Mouse (Mus musculus) hematopoietic stem cell, adult 5-6 weeks (primary cell): ENCODE results near the gene Fbxw11. TPM values are rescaled to one million over a fixed set of nuclear protein-coding genes. Genes with fewer than 3 reads are reported as not detected.
"Not testable (repeated sequence)": the region's sequence is repeated elsewhere in the genome, so short reads cannot be mapped to it uniquely, and the experiment has no call there.

Experiments
- ATAC-seq, 2 experiments: fragments of 125-278 bp in 1 of 2; replicated peaks in 1 of 2; 2 replicates each; pipeline ENCODE4 v1.8.0; 2016 to 2017; ENCODE audit warnings: inconsistent platforms in 2 of 2, mild to moderate bottlenecking in 2 of 2, moderate number of reproducible peaks in 2 of 2, low read depth in 1 of 2, moderate TSS enrichment in 1 of 2; ENCODE audit not compliant: low FRiP score in 2 of 2, poor library complexity in 2 of 2, severe bottlenecking in 2 of 2, insufficient read depth in 1 of 2, low TSS enrichment in 1 of 2
- total RNA-seq: library from RNA; stranded (forward); fragments of 172-1452, 232-1000 nt; gene quantifications from 2 replicates; pipeline ENCODE4 v1.2.3, GENCODE M21; 2017

Gene Fbxw11
- total RNA-seq, 1 experiment from 2014 or later = 57.7 TPM

DNA sequence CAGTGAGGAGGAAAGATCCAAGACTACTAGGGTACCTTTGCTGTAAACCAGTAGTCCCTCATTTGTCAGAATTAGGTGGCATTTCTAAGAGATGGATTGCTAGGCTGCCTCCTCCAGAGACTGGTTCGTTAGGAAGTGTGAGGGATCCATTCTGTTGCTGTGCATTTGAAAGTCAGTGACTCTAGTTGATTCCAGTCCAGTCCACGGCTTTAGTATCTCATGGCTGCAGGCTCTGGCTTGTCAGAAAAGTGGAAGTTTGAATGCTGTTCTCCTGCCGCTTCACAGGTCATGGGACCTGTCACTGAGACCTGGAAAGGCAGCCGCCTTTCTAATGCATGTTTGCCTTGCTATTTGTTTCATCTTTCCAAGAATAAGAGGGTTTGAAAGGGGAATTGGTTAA lies 74.4 kb downstream of the Fbxw11 start:
- ATAC-seq = no peak

DNA sequence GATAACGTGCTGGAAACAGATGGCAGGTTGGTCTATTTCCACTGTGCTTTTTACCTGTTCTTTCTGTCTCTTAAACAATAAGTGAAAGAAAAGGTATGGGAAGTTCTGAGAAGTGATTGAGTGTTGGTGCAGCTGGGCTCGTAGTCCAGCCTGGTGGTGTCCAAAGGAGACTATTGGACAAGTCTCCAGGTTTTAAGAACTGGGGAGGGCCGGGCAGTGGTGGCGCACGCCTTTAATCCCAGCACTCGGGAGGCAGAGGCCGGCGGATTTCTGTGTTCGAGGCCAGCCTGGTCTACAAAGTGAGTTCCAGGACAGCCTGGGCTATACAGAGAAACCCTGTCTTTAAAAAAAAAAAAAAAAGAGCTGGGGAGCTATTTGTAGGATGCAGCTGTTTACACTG lies 75.2 kb downstream of the Fbxw11 start:
- not testable (repeated sequence) for ATAC-seq

DNA sequence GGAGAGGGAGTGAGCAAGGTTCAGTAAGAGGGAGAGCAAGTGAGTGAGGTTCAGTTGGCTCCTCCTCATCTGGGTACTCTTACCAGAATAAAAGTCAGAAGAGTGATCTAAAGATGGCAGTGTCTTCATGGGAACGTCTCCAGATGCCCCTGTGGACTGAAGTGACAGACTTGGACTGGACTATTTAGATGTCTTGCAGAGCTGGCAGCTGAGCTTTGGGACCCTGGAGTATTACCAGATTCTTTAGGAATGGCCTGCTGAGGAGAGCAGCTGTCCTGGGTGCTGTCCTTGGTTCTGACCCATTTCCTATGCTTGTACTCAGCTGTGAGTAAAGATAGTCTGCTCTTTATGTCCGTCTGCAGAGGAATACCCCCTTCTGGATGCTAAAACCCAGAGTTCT lies 75.8 kb downstream of the Fbxw11 start:
- ATAC-seq = no peak

DNA sequence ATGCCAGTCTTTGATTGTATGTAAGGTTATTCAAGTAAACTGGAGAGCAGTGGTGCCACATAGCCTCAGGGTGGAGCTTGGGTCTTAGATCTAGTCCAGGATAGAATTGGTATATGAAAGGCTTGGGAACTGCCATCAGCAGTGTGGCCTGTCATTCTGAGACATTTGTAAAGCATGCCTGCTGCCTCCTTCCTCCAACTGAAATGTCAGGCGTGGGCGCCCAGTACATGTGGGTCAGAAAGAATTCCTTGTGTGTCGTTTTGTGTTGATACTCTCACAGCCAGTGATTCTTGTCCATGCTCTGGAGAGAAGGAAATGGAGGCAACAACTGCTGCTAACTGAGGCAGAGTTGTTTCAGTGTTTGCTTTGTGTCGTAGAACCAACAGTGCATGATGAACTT lies 76.5 kb downstream of the Fbxw11 start:
- no peak for ATAC-seq

DNA sequence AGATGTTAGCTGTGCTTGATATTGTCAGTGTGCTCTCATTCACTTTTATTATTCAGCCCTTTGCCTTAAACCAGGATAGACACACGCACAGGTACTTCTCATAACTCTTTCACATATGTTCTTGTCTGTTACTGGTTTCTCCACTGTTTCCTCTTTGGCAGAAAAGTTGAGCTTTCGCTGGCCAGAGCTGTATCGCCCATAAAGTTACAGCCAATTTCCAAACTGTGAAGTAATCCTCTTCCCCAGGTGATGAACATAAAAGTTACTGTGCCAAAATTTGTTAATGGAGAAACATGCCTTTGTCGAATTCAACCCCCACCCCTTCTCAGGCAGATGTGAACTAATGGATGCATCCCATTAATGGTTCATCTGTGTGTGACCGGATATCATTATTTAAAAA lies 80.1 kb downstream of the Fbxw11 start:
- ATAC-seq = no peak

DNA sequence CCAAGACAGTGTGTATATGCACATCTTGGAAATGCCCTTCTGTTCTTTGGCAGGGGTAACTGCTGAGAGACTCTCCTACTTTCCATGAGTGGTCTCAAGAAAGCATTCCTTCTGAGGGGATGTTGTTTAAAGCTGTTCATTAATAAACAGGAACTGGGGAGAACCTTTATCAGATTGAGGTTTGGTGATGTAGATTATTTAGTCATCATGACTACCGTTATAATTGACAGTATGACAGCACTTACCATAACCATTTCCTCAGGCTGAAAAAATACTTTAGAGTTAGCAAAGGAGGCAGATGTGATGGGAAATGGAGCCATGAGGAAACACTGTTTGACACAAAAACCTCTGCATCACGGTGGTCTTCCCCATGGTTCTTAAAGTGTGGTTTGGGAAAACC lies 80.8 kb downstream of the Fbxw11 start:
- ATAC-seq = peak; percentile 17 to 37; a peak in 2 of 4 replicates

DNA sequence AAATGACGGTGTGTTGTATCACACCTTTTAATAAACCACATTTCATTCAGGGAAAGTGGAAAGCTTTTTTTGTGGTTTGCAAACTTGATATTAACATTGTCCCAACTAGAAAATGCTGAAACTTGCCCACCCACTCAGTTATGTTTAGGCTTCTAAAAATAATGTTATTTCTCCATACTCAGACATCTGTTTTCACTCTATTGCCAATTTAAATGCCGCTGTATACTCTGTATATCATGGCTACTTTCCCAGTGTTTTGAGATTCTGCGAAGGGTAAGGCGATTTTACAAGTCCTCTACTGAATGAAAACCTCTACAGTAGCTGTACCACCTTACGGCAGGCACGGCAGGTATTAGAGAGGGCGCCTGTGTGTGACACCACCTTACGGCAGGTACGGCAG lies 82.6 kb downstream of the Fbxw11 start:
- ATAC-seq = no peak

DNA sequence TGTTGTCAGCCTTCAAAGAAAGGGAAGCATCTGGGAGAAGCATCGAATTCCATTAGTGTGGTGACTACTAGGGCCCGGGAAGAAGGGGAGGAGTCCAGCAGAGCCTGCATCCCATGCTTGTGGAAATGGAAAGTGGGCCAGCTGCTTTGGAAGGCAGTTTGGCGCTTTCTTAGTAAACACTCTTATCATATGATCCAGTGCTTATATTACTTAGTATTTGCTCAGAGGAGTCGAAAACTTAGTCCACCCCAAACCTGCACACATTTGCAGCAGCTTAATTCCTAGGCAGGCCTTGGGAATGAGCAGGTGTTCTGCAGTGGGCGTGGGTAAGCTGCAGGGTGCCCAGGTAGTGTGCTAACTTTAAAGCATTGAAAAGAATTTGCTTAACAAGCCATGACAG lies 89.9 kb downstream of the Fbxw11 start:
- ATAC-seq = no peak

DNA sequence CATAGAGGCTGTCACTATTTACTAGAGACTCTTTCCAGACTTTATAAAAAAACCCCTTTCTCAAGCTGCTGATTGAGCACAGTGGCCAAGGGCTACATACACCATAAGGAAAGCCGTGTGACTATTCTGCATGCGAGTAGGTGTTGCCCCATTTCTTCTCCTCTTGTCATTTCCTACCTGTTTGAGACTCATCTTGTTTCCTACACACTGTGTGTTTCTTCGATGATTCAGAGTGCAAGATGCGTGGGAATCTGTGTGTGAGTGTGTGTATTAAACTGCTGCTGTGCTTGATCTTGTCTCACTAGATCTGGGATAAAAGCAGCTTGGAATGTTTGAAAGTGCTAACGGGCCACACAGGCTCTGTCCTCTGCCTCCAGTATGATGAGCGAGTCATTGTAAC lies 90.7 kb downstream of the Fbxw11 start:
- ATAC-seq = no peak

DNA sequence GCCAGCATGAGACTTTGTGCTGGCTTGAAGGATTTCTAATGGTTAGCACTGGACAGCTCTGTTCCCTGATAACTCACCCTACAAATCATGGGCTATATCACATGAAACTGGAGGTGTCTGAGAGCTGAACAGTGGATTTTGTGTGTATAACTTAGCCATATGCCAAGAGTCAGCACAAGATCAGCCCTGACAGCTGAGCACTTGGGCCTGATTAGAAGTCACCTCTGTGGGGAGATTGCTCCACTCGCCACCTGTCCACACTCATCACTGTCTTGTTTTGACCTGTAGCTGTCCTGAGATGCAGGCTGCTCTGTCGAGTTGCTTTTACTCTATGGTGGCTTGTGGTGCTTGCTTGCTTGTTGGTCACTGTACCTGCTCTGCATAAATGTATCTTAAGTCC lies 93.8 kb downstream of the Fbxw11 start:
- ATAC-seq = no peak

DNA sequence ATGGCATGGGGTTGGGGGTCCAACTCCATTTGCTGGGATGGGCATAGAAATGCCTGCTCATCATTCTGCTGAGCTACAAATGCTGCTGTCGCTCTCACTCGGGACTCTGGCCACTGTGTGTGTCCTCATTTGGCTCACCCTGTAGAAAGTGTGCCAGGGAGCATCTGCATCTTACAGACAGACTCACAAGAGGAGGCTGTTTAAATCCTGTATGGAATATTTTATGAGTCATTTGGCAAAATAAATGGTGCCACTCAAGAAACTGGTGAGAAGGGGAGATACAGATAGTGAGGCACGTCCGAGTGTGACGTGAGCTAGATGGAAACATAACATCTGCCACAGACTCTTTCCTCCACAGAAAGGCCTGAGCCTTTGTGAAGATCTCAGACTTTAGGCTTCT lies 95.2 kb downstream of the Fbxw11 start:
- no peak for ATAC-seq

DNA sequence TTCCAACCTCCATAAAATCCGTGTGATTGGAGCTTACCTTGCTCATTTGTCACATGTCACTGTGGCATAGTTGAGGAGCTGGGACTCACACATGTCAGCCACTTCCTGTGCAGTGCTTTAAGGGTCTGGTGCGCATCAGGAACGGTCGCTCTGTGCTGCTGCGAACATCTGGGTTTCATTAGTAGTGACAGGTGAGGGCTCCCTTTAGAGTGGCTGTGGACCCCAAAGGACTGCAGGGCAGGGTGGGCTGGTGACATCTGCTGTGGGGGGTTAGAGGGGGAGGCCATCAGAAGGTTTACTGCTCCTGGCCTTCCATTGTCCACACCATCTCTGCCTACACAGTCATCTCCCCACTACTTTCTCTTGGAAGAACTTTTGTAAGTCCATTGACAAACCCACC lies 101.4 kb downstream of the Fbxw11 start:
- ATAC-seq = no peak

DNA sequence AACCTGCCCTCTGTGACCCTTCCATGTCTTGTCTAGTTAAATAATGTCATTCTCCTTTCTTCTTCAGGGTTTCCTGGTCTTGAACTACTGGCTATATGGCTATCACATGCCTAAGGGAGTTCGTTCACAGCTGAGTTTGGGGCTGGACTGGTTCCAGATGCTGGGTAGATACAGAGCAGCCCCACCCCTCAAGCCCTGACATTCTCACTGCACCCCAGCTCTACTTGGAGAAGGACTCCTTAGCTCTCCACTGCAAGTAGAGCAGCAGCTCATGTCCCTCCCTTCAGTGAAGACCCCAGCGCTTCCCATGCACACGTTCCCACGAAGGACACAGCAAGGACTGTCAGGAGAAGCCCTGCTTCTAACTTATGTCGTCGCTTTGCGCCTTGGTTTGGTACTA lies 101.9 kb downstream of the Fbxw11 start:
- no peak for ATAC-seq

DNA sequence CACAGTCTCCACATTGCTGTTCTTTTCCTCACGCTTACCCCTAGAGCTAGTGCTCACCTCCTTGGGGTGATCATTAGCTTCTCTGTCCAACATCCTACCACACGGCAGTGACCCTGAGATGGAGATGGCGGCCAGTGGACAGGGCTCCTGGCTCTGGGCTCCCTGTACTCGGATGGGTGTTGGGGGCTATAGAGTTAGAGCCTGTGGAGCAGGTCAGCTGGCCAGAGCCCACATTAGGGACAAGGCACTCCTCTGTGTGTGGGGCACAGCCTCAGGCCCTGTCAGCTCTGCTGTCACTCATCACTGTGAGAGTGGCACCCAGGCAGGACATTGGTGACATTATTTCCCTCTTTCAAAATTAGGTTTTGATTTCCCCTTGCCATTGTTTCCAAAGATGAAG lies 102.9 kb downstream of the Fbxw11 start:
- no peak for ATAC-seq

DNA sequence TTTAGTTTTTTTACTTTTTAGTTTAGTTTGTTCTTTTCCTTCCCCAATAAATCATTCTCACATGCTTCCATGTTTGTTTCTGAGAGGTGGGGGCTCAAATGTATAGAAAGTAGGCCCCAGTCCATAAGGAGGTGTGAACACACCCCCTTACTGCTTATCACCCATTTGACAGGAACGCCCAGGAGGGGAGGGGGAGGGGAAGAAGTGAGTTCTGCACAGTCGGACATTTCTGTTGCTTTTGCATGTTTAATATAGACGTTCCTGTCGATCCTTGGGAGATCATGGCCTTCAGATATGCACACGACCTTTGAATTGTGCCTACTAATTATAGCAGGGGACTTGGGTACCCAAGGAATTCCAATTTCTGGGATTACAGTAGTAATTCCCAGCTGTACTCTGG lies 103.5 kb downstream of the Fbxw11 start:
- ATAC-seq = no peak

DNA sequence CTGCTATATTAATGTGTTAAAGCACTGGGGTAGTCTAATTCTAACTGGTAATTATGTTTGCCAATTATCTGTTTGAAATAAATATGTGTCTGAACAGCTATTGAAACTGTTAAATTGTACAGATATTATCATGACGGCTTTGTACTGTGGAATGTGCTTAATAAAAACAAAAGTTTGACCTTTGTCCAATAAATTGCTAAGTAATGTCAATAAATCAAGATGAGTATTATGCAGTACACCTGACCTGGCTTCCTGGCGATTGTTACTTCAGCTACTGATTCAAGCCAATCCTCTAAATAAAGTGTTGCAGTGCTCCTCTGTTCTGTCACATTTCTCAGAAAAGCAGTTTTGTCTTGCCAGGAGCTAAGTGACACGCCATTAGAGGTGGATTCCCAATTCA lies 104.0 kb downstream of the Fbxw11 start:
- no peak for ATAC-seq

DNA sequence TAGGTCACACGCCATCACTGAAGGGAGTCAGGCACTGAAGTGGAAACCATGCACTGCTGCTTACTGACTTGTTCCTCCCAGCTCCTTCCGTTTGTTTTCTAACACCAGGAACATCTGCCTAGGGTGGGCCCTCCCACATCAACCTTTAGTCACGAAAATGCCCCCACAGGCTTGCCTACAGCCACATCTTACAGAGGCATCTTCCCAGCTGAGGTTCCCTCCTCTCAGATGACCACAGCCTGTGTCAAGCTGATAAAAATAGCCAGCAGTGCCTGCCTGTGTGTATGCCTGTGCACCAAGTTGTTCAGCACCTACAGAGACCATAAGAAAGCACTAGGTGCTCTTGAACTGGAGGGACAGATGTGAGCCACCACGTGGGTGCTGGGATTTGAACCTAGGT lies 106.3 kb downstream of the Fbxw11 start:
- ATAC-seq = no peak

DNA sequence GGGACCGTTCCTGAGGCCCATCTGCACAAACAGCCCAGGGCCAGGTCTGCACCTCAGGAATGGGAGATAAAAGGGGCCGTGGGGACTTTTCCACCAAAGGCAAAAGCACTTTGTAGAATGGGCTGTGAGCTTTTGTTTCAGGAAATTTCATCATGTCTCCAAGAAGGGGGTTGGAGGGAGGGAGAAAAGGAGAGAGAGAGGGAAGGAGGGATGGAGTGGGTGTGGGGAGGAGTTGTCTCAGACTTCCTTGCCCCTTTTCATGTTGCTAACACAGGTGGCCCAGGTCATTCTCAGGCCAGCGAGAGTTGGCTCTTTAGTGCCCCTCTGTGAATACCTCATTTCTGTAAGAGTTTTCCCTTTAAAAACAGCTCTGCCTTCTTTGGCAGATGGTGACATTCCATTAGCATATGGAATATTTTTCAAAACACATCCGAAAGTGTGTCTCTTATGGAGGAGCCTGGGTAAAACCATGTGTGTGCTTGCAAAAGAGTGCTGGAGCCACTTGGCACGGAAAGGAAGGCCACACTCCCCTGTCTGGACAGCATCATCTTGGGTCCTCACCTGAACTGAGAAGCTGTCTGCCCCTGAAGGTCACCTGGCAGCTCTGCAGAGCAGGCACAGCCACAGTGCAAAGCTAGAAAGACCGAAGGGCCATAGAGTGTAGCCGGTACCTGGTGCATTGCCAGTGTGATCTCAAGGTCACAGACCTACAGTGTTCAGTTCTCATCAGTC lies 109.5 kb downstream of the Fbxw11 start:
- ATAC-seq = no peak

DNA sequence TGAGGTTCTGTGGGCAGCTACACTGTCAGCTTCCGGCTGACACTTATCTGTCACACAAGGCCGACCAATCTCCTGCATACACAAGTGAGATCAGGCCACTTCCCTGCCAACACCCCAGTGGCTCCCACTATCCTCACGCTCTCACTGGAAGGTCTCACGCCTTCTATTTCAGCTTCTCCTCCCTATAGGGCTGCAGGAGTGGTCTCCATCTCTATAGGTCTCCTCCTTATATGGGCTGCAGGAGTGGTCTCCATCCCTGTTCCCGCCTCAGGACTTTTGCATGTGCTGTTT lies 110.0 kb downstream of the Fbxw11 start:
- peak in 1 of 2 experiments; percentile 25; a peak in 1 of 4 replicates for ATAC-seq

DNA sequence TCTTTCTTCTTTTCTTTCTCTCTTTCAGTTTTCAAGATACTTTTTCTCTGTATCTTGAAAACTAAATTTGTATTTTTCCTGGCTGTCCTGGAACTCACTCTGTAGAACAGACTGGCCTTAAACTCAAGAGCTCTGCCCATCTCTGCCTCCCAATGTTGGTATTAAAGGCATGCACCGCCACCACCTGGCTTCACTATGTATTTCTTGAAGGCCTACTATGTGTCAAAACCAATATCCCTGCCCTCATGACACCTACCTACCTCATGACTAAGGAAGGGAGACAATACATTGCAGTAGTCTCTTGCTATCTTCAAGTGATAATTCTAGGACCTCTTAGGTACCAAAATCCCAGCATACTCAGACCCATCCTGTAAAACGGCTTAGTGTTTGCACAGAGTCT lies 110.8 kb downstream of the Fbxw11 start:
- ATAC-seq = no peak
